Mouse (Mus musculus) CD4-positive naive resting alpha-beta T cell, adult 57 days (primary cell): ENCODE measurements around the gene Olfr486. TPM values are rescaled to one million over a fixed set of nuclear protein-coding genes. Genes with fewer than 3 reads are reported as not detected.

Source experiments
- total RNA-seq: library from RNA; stranded (reverse); gene quantifications from one replicate; pipeline ENCODE4 v1.2.4, GENCODE M21; 2023

Olfr486 gene
- total RNA-seq: not detected

GRCm38 (mm10) chr7:108172642-108173041, at the start of gene Olfr486:
Gene Olfr486 (minus strand): TSS chr7:108172742.

GRCm38 (mm10) chr7:108214536-108214935, 42.0 kb upstream of the Olfr486 start, which contains the start of gene Olfr487:
Gene Olfr487 (minus strand): TSS chr7:108214636.

GRCm38 (mm10) chr7:108159771-108160170, 12.8 kb downstream of the Olfr486 start, which contains the start of gene Olfr485:
Gene Olfr485 (minus strand): TSS chr7:108159871.

GRCm38 (mm10) chr7:108127349-108127748, 45.2 kb downstream of the Olfr486 start, which contains the start of gene Olfr484:
Gene Olfr484 (minus strand): TSS chr7:108127449.

Other genes starting within 250 kb of the Olfr486 start
- not detected for gene Olfr473, start 242.3 kb downstream of the Olfr486 start, total RNA-seq
- gene Olfr474, start 218.1 kb downstream of the Olfr486 start, total RNA-seq: not detected
- gene Olfr476, start 207.9 kb downstream of the Olfr486 start, total RNA-seq: not detected
- not detected for gene Olfr477, start 186.0 kb downstream of the Olfr486 start, total RNA-seq
- gene Olfr478, start 138.8 kb downstream of the Olfr486 start, total RNA-seq: not detected
- not detected for gene Olfr479, start 122.0 kb downstream of the Olfr486 start, total RNA-seq
- gene Olfr480, start 105.4 kb downstream of the Olfr486 start, total RNA-seq: not detected
- gene Olfr481, start 92.9 kb downstream of the Olfr486 start, total RNA-seq: not detected
- 1.5 TPM for gene Olfr482, start 75.2 kb downstream of the Olfr486 start, total RNA-seq
- not detected for gene Olfr483, start 71.9 kb downstream of the Olfr486 start, total RNA-seq
- gene Olfr484, start 45.3 kb downstream of the Olfr486 start, total RNA-seq: not detected
- not detected for gene Olfr485, start 12.9 kb downstream of the Olfr486 start, total RNA-seq
- gene Olfr487, start 41.9 kb upstream of the Olfr486 start, total RNA-seq: not detected
- gene Olfr488, start 85.6 kb upstream of the Olfr486 start, total RNA-seq: not detected
- not detected for gene Olfr490, start 116.2 kb upstream of the Olfr486 start, total RNA-seq
- not detected for gene Olfr491, start 140.7 kb upstream of the Olfr486 start, total RNA-seq
- not detected for gene Olfr492, start 150.9 kb upstream of the Olfr486 start, total RNA-seq
- gene Olfr493, start 174.2 kb upstream of the Olfr486 start, total RNA-seq: not detected
- not detected for gene Olfr494, start 192.6 kb upstream of the Olfr486 start, total RNA-seq
- gene Olfr495, start 220.4 kb upstream of the Olfr486 start, total RNA-seq: not detected
- not detected for gene Olfr497, start 247.7 kb upstream of the Olfr486 start, total RNA-seq